Mouse (Mus musculus): Measurements from ENCODE around the gene Vat1l.

DNA sequence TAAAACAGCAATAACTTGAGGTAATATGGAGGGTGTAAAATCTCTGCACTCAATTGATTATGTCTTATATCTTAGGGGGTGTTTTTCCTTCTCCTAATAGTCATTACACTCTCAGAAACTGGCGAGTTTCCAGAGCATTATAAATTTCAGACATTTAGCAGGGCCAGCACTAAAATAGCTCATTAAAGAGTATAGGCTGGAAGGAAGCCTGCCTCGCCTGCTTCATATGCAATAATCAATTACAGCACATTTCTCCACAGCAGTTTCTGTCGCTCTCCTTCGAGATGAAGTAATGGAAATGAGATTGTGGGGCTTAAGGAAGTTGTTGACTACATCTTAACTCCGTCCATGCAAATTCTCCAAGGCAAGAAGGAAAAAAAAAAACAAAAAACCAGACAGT, 139.4 kb downstream of the Vat1l start:
- TF ChIP-seq TCF3 (IDR thresholded peaks at IDR 0.05; ENCODE audit: insufficient read length, low read depth) (no peak), POLR2A (IDR thresholded peaks at IDR 0.05; ENCODE audit: insufficient read length, low read depth) (no peak), SRF (IDR thresholded peaks at IDR 0.05; ENCODE audit: control insufficient read depth, insufficient read length, low read depth) (no peak), MYOG (IDR thresholded peaks at IDR 0.05; ENCODE audit: control insufficient read depth in 1 of 3, insufficient read depth in 1 of 3, insufficient read length in 2 of 3, low read depth in 2 of 3) (no peak), E2F4 (IDR thresholded peaks at IDR 0.05; ENCODE audit: insufficient read depth) (no peak), TCF12 (IDR thresholded peaks at IDR 0.05; ENCODE audit: insufficient read depth, poor library complexity, severe bottlenecking) (no peak), MYOD1 (IDR thresholded peaks at IDR 0.05; ENCODE audit: control insufficient read depth in 1 of 3, insufficient read length in 2 of 3, low read depth in 2 of 3) (no peak), REST (IDR thresholded peaks at IDR 0.05; ENCODE audit: insufficient read depth, insufficient read length) (no peak), POLR2AphosphoS2 (IDR thresholded peaks at IDR 0.05; ENCODE audit: insufficient read length, low read depth) (no peak)
